ENCODE assay signal across 26 mouse cellular contexts in genomic region chr4:99044854-99045253, GRCm38 (mm10). TPM values are rescaled to one million over a fixed set of nuclear protein-coding genes. Genes with fewer than 3 reads are reported as not detected.
DNase-seq lines count a peak whose midpoint lies in the region; ATAC-seq and TF ChIP-seq lines count a peak whose summit lies in the region.
"Had no signal": no experiment of that assay in that cellular context is flagged by ENCODE, and none has a peak within 500 bp of the region (broad histone marks: within the 10 kb centered on the region; RNA-seq: fewer than 3 reads in every experiment).

No protein-coding gene starts in this region.

- no peak overlapping the region for H3K4me3 ChIP-seq in heart, embryonic 11.5 days (ENCODE audit: low read depth, low read length)
- H3K4me3 ChIP-seq in liver, adult 2 months (ENCODE audit: insufficient read depth, low read depth, low read length): no peak overlapping the region
- H3K4me3 ChIP-seq in liver, embryonic 16.5 days (ENCODE audit: low read depth, low read length): no peak overlapping the region
- no peak overlapping the region for H3K4me3 ChIP-seq in kidney, embryonic 16.5 days (ENCODE audit: low read length)
- H3K4me3 ChIP-seq: embryonic facial prominence, embryonic 15.5 days; heart, adult 2 months; limb, embryonic 10.5 days; midbrain, embryonic 12.5 days had no signal

- peaks cover 9% of the 10 kb centered on the region for H3K4me1 ChIP-seq in heart, embryonic 11.5 days (ENCODE audit: control insufficient read depth, insufficient read depth, low read length)
- peaks cover 20% of the 10 kb centered on the region for H3K4me1 ChIP-seq in liver, adult 2 months (ENCODE audit: control insufficient read depth, insufficient read depth, low read length)
- H3K4me1 ChIP-seq in liver, embryonic 16.5 days (ENCODE audit: control insufficient read depth, low read depth, low read length): peaks cover 7% of the 10 kb centered on the region
- no peaks in the 10 kb centered on the region for H3K4me1 ChIP-seq in kidney, embryonic 16.5 days (ENCODE audit: insufficient read depth, low read length)
- H3K4me1 ChIP-seq: embryonic facial prominence, embryonic 15.5 days; limb, embryonic 10.5 days; midbrain, embryonic 12.5 days had no signal

- H3K36me3 ChIP-seq in heart, embryonic 11.5 days (ENCODE audit: control insufficient read depth, insufficient read depth, low read length): peaks cover 6% of the 10 kb centered on the region; the same call in 1 of the 2 replicates
- no peaks in the 10 kb centered on the region for H3K36me3 ChIP-seq in liver, adult 2 months (ENCODE audit: control insufficient read depth, insufficient read depth, low read length)
- peaks cover 3% of the 10 kb centered on the region for H3K36me3 ChIP-seq in liver, embryonic 16.5 days (ENCODE audit: control insufficient read depth, insufficient read depth)
- peaks cover 21% of the 10 kb centered on the region for H3K36me3 ChIP-seq in kidney, embryonic 16.5 days (ENCODE audit: insufficient read depth, low read length)

- no peak for TF ChIP-seq POLR2A in liver, adult 2 months (IDR thresholded peaks at IDR 0.05; ENCODE audit: extremely low read depth, insufficient read depth, low read length)

- H3K4me2 ChIP-seq in heart, embryonic 11.5 days: no peak overlapping the region
- no peak overlapping the region for H3K4me2 ChIP-seq in liver, embryonic 16.5 days (ENCODE audit: low read depth, low read length)
- no peak overlapping the region for H3K4me2 ChIP-seq in kidney, embryonic 16.5 days (replicated peaks; ENCODE audit: low read depth, low read length)
- H3K4me2 ChIP-seq: embryonic facial prominence, embryonic 15.5 days; midbrain, embryonic 12.5 days had no signal

- ATAC-seq in heart, embryonic 11.5 days (replicated peaks; ENCODE audit: insufficient number of reproducible peaks, low FRiP score, low TSS enrichment): no peak
- ATAC-seq in liver, embryonic 16.5 days (ENCODE audit: low read depth): peak; percentile 92
- no peak for ATAC-seq in kidney, embryonic 16.5 days (ENCODE audit: low FRiP score, low TSS enrichment)
- ATAC-seq: CD4-positive, CD25-positive, alpha-beta regulatory T cell, adult 4 months; forebrain, embryonic 16.5 days; hindbrain, postnatal 0 days had no signal

- no peak for DNase-seq in heart, adult 9 months (ENCODE audit: low spot score in 2 of 2)
- DNase-seq in brain, adult 2 months (ENCODE audit: low read depth, low spot score): peak; percentile 36
- no peak for DNase-seq in liver, adult 2 months (ENCODE audit: extremely low read depth, low read depth, low spot score)
- no peak for DNase-seq in spleen, postnatal 4 days (ENCODE audit: low spot score in 2 of 2)
- DNase-seq in Muller cell, postnatal 12 days (ENCODE audit: inconsistent ontology term): no peak
- DNase-seq: adrenal gland, adult 8-10 months; cerebellum, adult 9-10 months; gastrocnemius, postnatal 36 days; heart, adult 2 months; kidney, adult 11 months; lung, adult 18-20 months; lung, postnatal 10 days; thymus, postnatal 14 days had no signal

- WGBS in heart, embryonic 11.5 days (ENCODE audit: insufficient replicate concordance): 38% methylated on average over 3 of the region's 3 CpGs
- WGBS in liver, adult 2 months: 91% methylated on average over 3 of the region's 3 CpGs
- 25% methylated on average over 3 of the region's 3 CpGs for WGBS in liver, embryonic 16.5 days (ENCODE audit: insufficient replicate concordance)
- WGBS in kidney, embryonic 16.5 days: 78% methylated on average over 3 of the region's 3 CpGs

- H3K9ac ChIP-seq in heart, embryonic 11.5 days (ENCODE audit: low read depth, low read length): 0 out of 2 replicates have a peak overlapping the region, but pooled peaks have one; percentile 22
- H3K9ac ChIP-seq in liver, adult 2 months (ENCODE audit: low read depth, low read length): no peak overlapping the region
- H3K9ac ChIP-seq in liver, embryonic 16.5 days (ENCODE audit: low read depth, low read length): no peak overlapping the region
- no peak overlapping the region for H3K9ac ChIP-seq in kidney, embryonic 16.5 days (replicated peaks; ENCODE audit: low read length)
- H3K9ac ChIP-seq: embryonic facial prominence, embryonic 15.5 days; midbrain, embryonic 12.5 days had no signal

- H3K79me2 ChIP-seq in liver, adult 2 months (ENCODE audit: control insufficient read depth, insufficient read depth, low read length): no peaks in the 10 kb centered on the region

- no peak for TF ChIP-seq CTCF in liver, adult 2 months (IDR thresholded peaks at IDR 0.05; ENCODE audit: low read depth, low read length)

- H3K27ac ChIP-seq in heart, embryonic 11.5 days (ENCODE audit: low read depth, low read length): no peak overlapping the region
- peak overlapping the region; percentile 36 for H3K27ac ChIP-seq in liver, adult 2 months (replicated peaks; ENCODE audit: insufficient read depth, low read depth, low read length)
- 0 out of 2 replicates have a peak overlapping the region, but pooled peaks have one; percentile 12 for H3K27ac ChIP-seq in liver, embryonic 16.5 days (ENCODE audit: low read length)
- H3K27ac ChIP-seq in kidney, embryonic 16.5 days (ENCODE audit: low read length): no peak overlapping the region
- H3K27ac ChIP-seq: embryonic facial prominence, embryonic 15.5 days; heart, adult 2 months; hindbrain, postnatal 0 days; kidney, postnatal 0 days; limb, embryonic 10.5 days; midbrain, embryonic 12.5 days had no signal

- no peaks in the 10 kb centered on the region for H3K27me3 ChIP-seq in heart, embryonic 11.5 days (ENCODE audit: control insufficient read depth, insufficient read depth, low read length)
- H3K27me3 ChIP-seq in liver, adult 2 months (ENCODE audit: control insufficient read depth, insufficient read depth, low read length): no peaks in the 10 kb centered on the region
- H3K27me3 ChIP-seq in liver, embryonic 16.5 days (ENCODE audit: control insufficient read depth, insufficient read depth, low read depth, low read length): no peaks in the 10 kb centered on the region
- no peaks in the 10 kb centered on the region for H3K27me3 ChIP-seq in kidney, embryonic 16.5 days (ENCODE audit: insufficient read depth, low read length)
- H3K27me3 ChIP-seq: embryonic facial prominence, embryonic 15.5 days; midbrain, embryonic 12.5 days had no signal

- H3K9me3 ChIP-seq in heart, embryonic 11.5 days (replicated peaks; ENCODE audit: control insufficient read depth, low read length): no peaks in the 10 kb centered on the region
- no peaks in the 10 kb centered on the region for H3K9me3 ChIP-seq in liver, embryonic 16.5 days (replicated peaks; ENCODE audit: control insufficient read depth, low read length)
- H3K9me3 ChIP-seq in kidney, embryonic 16.5 days (ENCODE audit: low read length): no peaks in the 10 kb centered on the region
- H3K9me3 ChIP-seq: embryonic facial prominence, embryonic 15.5 days; limb, embryonic 10.5 days had no signal

RNA-seq across cellular contexts. Expression of gene Angptl3, which starts 14.1 kb away (rescaled TPM):
- 0.49 and 1.0 TPM in 2 replicates for polyA plus RNA-seq in heart, embryonic 11.5 days (2014; fragmentation: Nextera tagmentation; extraction: Ambion mirVana)
- total RNA-seq in liver, adult 2 months (2014; rRNA removed): 520 and 564 TPM in 2 replicates
- polyA plus RNA-seq in liver, adult 2 months (2012; rRNA removed): 164 and 201 TPM in 2 replicates
- 230 and 253 TPM in 2 replicates for polyA plus RNA-seq in liver, embryonic 16.5 days (2015; fragmentation: Nextera tagmentation; extraction: Ambion mirVana)
- polyA plus RNA-seq in kidney, embryonic 16.5 days (2015; fragmentation: Nextera tagmentation; extraction: Ambion mirVana): 1.7 and 2.1 TPM in 2 replicates
- total RNA-seq: gastrocnemius, postnatal 36 days; hindbrain, postnatal 0 days; layer of hippocampus, postnatal 10 days; neutrophil, adult 5-6 weeks had no signal
- polyA plus RNA-seq: CD4-positive, CD25-positive, alpha-beta regulatory T cell, adult 4 months; large intestine, adult 2 months had no signal

Comparison
In these comparisons a context has a peak if more than half of its experiments do, and no peak if none do; other contexts are left out.
1. H3K27ac ChIP-seq: peak in liver, adult 2 months (single experiment) and liver, embryonic 16.5 days (single experiment); none in heart, embryonic 11.5 days (single experiment) and kidney, embryonic 16.5 days (single experiment).
2. RNA of gene Angptl3, which starts 14.1 kb away (polyA plus RNA-seq): 230 to 253 TPM in liver, embryonic 16.5 days and 164 to 201 TPM in liver, adult 2 months; 1.7 to 2.1 TPM in kidney, embryonic 16.5 days and 0.49 to 1.0 TPM in heart, embryonic 11.5 days; every median in the first group is over 10 times any median in the second.